Mouse (Mus musculus) hindbrain, embryonic 11.5 days (tissue): ENCODE measurements around the gene Batf3. TPM values are rescaled to one million over a fixed set of nuclear protein-coding genes. Genes with fewer than 3 reads are reported as not detected.
"Not testable (repeated sequence)": the region's sequence is repeated elsewhere in the genome, so short reads cannot be mapped to it uniquely, and the experiment has no call there.

ENCODE experiments used
- ATAC-seq: fragments of 200-750 bp; cut with Nextera tagmentation; 2 replicates; pipeline ENCODE4 v1.8.0; 2017; ENCODE audit warnings: mild to moderate bottlenecking, moderate TSS enrichment, moderate library complexity; ENCODE audit not compliant: low FRiP score
- DNase-seq: peaks from one replicate; pipeline ENCODE4 v3.0.0-alpha.2; 2015; ENCODE audit warnings: low spot score
- H3K27ac ChIP-seq: fragments of 300-500 bp; sonication (generic); 2 replicates; pipeline ENCODE4 v1.5.1; 2014; ENCODE audit warnings: mild to moderate bottlenecking, low read depth, low read length
- H3K27me3 ChIP-seq: fragments of 300-500 bp; sonication (generic); 2 replicates; pipeline ENCODE4 v1.6.1; 2014; ENCODE audit warnings: mild to moderate bottlenecking, low read length, moderate library complexity, mixed read lengths; ENCODE audit not compliant: control insufficient read depth, insufficient read depth
- H3K36me3 ChIP-seq: fragments of 300-500 bp; sonication (generic); 2 replicates; pipeline ENCODE4 v1.6.1; 2014; ENCODE audit warnings: mild to moderate bottlenecking, low read length, moderate library complexity, mixed read lengths; ENCODE audit not compliant: control insufficient read depth, insufficient read depth
- H3K4me1 ChIP-seq: fragments of 300-500 bp; sonication (generic); replicated peaks from 2 replicates; pipeline ENCODE4 v1.6.1; 2014; ENCODE audit warnings: low read length, mixed read lengths; ENCODE audit not compliant: control insufficient read depth, insufficient read depth
- H3K4me2 ChIP-seq: fragments of 300-500 bp; sonication (generic); replicated peaks from 2 replicates; pipeline ENCODE4 v1.6.1; 2014; ENCODE audit warnings: mild to moderate bottlenecking, low read depth, low read length
- H3K4me3 ChIP-seq: fragments of 300-500 bp; sonication (generic); 2 replicates; pipeline ENCODE4 v1.5.1; 2014; ENCODE audit warnings: low read depth, low read length
- H3K9ac ChIP-seq: fragments of 300-500 bp; sonication (generic); 2 replicates; pipeline ENCODE4 v1.6.1; 2014; ENCODE audit warnings: low read depth, low read length
- H3K9me3 ChIP-seq: fragments of 300-500 bp; sonication (generic); 2 replicates; pipeline ENCODE4 v1.6.1; 2016; ENCODE audit warnings: low read length; ENCODE audit not compliant: control insufficient read depth
- WGBS: fragments of 180-500 bp; shearing (Covaris S2); extraction: QIAGEN DNeasy Blood & Tissue Kit; methylation state at CpG from one replicate; pipeline ENCODE4 v1.1.7; 2014; 5-methylcytosine and 5-hydroxymethylcytosine counted together
- polyA plus RNA-seq: library from polyadenylated mRNA; unstranded; fragments of >200 nt; fragmentation: Nextera tagmentation; extraction: Ambion mirVana; gene quantifications from 2 replicates; pipeline ENCODE4 v1.2.1, GENCODE M21; 2014

The Batf3 gene
- polyA plus RNA-seq, 1 experiment from 2014 or later = 4.6 TPM

DNA sequence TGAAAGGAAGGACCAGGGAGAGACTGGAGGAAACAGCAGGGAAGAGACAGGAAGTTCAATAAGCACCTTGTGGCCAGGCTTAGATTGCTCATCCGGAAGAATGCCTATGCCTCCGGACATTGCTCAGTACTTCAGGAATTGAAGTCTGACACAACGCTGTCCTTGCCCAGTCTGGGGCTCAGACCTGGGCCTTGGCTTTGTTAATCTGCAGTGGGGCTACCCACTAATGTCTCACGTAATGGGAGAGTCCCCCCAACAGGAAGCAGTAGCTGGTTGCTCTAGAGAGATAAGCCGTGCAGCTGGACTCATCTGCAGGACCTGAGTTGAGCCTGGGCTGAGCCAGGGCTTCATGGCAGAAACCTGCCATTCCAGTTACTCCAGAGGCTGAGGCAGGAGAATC, 35.3 kb downstream of the Batf3 start:
- WGBS = 78% methylated on average over 5 of the region's 5 CpGs
- no peaks in the 10 kb centered on the region for H3K36me3 ChIP-seq
- H3K9ac ChIP-seq = no peak overlapping the region
- DNase-seq = no peak
- H3K9me3 ChIP-seq = no peaks in the 10 kb centered on the region
- H3K4me3 ChIP-seq = no peak overlapping the region
- no peaks in the 10 kb centered on the region for H3K4me1 ChIP-seq
- no peak overlapping the region for H3K27ac ChIP-seq
- no peak for ATAC-seq
- H3K27me3 ChIP-seq = no peaks in the 10 kb centered on the region
- H3K4me2 ChIP-seq = no peak overlapping the region

DNA sequence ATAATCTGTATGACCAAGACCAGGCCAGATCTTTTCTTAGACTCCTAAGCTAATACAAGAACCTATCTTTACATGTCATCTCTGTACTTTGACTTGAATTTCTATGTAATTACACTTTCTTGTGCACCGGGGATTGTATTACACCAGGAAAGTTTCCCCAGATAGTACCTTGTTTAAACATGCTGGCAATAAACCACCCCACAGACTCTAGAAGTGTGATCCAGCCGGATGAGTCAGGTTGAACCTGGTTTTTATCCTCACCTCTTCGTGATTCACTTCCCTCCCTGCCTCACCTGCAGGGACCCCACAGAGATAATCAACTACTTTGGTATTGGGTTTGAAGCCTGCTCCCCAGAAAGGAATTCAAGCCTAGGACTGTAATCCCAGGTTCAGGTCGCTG, 37.8 kb downstream of the Batf3 start:
- H3K27me3 ChIP-seq = no peaks in the 10 kb centered on the region
- H3K4me2 ChIP-seq = no peak overlapping the region
- DNase-seq = no peak
- ATAC-seq = no peak
- 61% methylated on average over 4 of the region's 4 CpGs for WGBS
- H3K9me3 ChIP-seq = no peaks in the 10 kb centered on the region
- H3K4me3 ChIP-seq = no peak overlapping the region
- no peak overlapping the region for H3K27ac ChIP-seq
- H3K9ac ChIP-seq = no peak overlapping the region
- no peaks in the 10 kb centered on the region for H3K4me1 ChIP-seq
- no peaks in the 10 kb centered on the region for H3K36me3 ChIP-seq

DNA sequence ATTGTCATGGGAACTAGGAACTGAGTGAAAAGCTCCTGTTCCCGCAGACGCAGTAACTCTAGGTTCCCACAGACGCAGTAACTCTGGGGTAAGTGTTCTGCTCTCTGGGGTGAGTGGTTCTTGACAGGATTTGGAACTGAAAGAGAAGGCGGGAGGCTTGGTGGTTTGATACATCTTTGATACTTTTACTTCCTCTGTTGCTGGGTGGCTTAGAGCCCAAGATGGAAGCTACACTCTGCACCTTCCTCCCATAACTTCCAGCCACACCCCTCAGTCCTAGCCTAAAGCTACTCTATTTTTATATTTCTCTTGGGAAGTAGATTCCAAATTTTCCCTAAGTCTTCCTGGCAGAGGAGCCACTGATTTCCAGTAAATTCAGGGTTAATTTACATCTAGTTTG, 40.8 kb downstream of the Batf3 start:
- Histone ChIP-seq H3K9me3 (no peaks in the 10 kb centered on the region), H3K4me1 (no peaks in the 10 kb centered on the region), H3K36me3 (no peaks in the 10 kb centered on the region), H3K27ac (no peak overlapping the region), H3K4me2 (no peak overlapping the region), H3K9ac (no peak overlapping the region), H3K4me3 (no peak overlapping the region), H3K27me3 (no peaks in the 10 kb centered on the region)
- DNase-seq (no peak), ATAC-seq (no peak)
- 96% methylated on average over 4 of the region's 4 CpGs for WGBS

DNA sequence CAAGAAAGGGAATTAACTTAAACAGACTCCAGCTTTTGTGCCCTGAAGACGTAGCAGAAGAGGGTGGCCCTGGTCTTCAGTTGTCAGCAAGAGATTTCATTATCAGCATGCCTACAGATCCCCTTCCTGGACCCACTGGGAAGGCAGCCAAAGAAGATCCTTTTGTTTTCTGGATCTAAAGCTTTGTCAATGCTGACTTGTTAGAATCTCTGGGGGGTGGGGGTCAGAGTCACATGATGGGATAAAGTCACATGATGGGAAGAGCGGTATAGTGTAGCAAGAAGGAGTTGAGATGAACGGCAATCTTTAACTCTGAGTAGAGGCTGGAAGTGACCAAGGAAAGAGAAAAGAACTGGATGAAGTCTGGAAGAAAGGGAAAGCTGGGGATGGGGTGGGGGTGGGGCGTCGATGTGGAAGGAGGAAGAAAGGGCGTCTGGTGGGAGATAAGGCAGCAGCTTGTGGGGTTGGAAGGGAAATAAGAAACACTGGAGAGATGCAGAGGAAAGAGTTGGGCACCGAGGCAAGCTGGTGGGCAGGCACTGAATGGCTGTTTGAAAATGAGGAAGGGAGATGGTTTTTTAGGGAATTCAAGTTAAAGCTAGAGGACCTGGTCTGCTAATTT, 41.3 kb downstream of the Batf3 start:
- Histone ChIP-seq H3K9ac (no peak overlapping the region), H3K9me3 (no peaks in the 10 kb centered on the region), H3K4me3 (no peak overlapping the region), H3K27ac (no peak overlapping the region), H3K27me3 (no peaks in the 10 kb centered on the region), H3K36me3 (no peaks in the 10 kb centered on the region), H3K4me1 (no peaks in the 10 kb centered on the region), H3K4me2 (no peak overlapping the region)
- ATAC-seq (no peak), DNase-seq (no peak)
- WGBS = 71% methylated on average over 7 of the region's 7 CpGs

DNA sequence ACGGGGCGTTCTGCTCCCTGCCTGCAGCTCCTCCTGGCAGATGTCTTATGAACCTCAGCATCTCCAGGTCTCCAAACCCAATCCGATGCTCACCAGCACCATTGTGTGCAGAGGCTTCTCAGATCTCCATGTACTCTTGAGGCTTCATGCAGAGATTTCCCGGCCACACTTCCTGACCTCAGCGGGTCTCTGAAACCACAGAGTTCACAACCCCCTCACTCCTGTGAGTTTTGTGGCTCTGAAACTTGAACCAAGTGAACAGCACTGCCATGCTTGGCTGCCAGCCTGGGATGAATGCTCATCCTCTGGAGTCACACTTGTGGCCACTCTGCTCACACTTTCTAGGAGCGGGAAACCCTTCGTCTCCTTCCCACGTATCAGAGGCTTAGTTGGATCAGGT, 43.3 kb downstream of the Batf3 start:
- ATAC-seq (no peak), DNase-seq (no peak)
- Histone ChIP-seq H3K9ac (no peak overlapping the region), H3K27me3 (no peaks in the 10 kb centered on the region), H3K4me1 (no peaks in the 10 kb centered on the region), H3K27ac (no peak overlapping the region), H3K9me3 (no peaks in the 10 kb centered on the region), H3K4me3 (no peak overlapping the region), H3K36me3 (no peaks in the 10 kb centered on the region), H3K4me2 (no peak overlapping the region)
- 84% methylated on average over 8 of the region's 8 CpGs for WGBS

DNA sequence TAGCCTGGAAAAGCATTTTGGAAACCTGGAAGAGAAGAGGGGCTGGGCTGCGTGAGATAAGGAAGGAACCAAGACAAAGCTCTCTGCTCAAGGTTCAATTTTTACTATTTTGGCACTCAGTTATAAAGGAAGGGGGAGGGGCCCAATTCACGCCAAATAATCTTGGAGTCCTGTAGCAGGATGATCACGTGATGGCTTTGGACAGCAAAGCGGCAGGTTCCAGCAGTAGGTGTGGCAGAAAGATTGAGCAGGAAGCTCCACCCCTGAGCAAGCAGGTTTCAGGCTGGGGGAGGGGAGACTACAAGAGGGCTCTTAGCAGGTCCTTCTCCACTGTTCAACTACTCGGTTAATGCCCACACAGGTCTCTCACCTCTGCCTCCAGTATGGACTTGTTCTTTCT, 51.8 kb downstream of the Batf3 start:
- H3K9ac ChIP-seq, H3K36me3 ChIP-seq, H3K27me3 ChIP-seq, H3K27ac ChIP-seq, H3K4me3 ChIP-seq, ATAC-seq, H3K4me1 ChIP-seq, H3K9me3 ChIP-seq, DNase-seq, H3K4me2 ChIP-seq: not testable (repeated sequence)
- WGBS = 88% methylated on average over 5 of the region's 5 CpGs

DNA sequence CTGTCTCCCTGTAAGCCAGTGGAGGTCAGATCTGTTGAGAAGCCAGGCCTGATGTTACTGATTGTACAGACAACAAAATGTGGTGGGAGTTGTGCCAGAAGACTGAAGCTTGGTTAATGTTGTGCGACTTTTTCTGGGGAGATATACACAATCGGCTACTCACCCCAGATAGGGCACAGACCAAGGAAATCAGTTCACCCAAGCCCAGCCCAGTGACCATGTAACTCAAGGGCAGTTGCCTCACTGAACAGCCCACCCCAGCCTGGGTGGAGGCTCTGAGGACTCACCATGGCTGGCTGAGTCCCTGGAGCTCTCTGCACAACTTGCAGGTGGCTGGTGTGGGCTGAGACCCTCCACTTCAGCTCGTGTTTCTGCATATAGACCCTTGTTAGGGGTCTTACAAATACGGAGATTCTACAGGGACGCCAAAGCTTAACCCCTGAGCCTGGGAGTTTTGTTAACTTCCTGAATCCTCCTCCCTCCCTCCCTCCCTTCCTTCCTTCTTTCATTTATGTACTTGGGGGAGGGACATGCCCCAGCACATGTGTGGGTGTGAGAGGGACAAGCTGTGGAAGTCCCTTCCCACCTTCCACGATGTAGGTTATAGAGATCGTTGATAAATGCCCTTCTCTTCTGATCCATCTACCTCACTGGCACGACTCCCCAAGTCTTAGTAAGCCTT, 53.4 kb downstream of the Batf3 start:
- no peaks in the 10 kb centered on the region for H3K36me3 ChIP-seq
- no peaks in the 10 kb centered on the region for H3K9me3 ChIP-seq
- H3K27ac ChIP-seq = no peak overlapping the region
- ATAC-seq = no peak
- H3K27me3 ChIP-seq = no peaks in the 10 kb centered on the region
- 81% methylated on average over 8 of the region's 8 CpGs for WGBS
- H3K9ac ChIP-seq = no peak overlapping the region
- DNase-seq = no peak
- H3K4me3 ChIP-seq = no peak overlapping the region
- H3K4me2 ChIP-seq = no peak overlapping the region
- no peaks in the 10 kb centered on the region for H3K4me1 ChIP-seq

DNA sequence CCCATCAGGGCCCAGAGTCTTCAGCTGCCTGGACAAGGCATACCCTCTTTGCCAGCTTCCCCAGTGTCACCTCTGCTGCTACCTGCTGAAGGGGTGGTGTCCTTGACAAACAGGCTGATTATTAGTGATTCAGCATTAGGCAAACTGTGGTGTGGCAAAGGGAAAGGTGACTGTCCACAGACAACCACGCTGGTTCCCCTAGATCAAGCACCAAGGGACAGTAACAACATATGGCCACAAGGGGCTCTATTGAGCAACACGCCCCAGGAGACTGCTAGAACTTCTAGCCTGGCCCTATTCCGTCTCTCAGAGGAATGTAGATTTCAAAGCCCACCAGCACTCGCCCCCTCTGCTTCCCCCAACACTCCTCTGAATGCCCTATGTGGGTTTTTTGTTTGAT, 55.4 kb downstream of the Batf3 start:
- Histone ChIP-seq H3K4me1 (no peaks in the 10 kb centered on the region), H3K27me3 (no peaks in the 10 kb centered on the region), H3K27ac (no peak overlapping the region), H3K36me3 (no peaks in the 10 kb centered on the region), H3K9me3 (no peaks in the 10 kb centered on the region), H3K9ac (no peak overlapping the region), H3K4me2 (no peak overlapping the region), H3K4me3 (no peak overlapping the region)
- WGBS = 20% methylated on average over 4 of the region's 4 CpGs
- ATAC-seq = no peak
- DNase-seq = peak; percentile 64

DNA sequence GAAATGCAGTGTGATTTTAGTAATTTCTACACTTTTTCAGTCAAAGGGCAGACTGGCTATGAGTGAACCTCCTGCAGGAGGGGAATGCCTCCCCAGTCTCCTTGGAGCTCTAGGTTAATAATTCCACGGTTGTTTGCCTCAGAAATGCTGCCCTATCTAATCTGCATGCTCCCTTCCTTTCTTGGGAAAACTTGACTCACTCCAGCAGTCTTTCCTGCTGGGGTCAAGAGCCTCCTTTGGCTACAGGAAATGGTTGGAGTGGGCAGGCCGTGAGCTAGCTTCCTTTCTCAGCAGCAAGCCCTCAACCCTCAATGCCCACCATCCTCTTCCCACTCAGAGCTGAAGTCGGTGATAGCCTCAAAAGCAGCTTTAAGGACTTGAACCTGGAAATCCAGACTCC, 56.7 kb downstream of the Batf3 start:
- Histone ChIP-seq H3K36me3 (no peaks in the 10 kb centered on the region), H3K9me3 (no peaks in the 10 kb centered on the region), H3K4me2 (no peak overlapping the region), H3K27me3 (no peaks in the 10 kb centered on the region), H3K4me1 (no peaks in the 10 kb centered on the region), H3K9ac (no peak overlapping the region), H3K4me3 (no peak overlapping the region), H3K27ac (no peak overlapping the region)
- DNase-seq (no peak), ATAC-seq (no peak)
- 54% methylated on average over 3 of the region's 3 CpGs for WGBS
